Mouse (Mus musculus) left cerebral cortex, adult 18-20 months (tissue): ENCODE measurements around the gene Hand1. TPM values are rescaled to one million over a fixed set of nuclear protein-coding genes. Genes with fewer than 3 reads are reported as not detected.
"Not testable (repeated sequence)": the region's sequence is repeated elsewhere in the genome, so short reads cannot be mapped to it uniquely, and the experiment has no call there.

Experiments
- DNase-seq, 2 experiments: peaks; one replicate each; pipeline ENCODE4 v3.0.0; 2021 to 2022; ENCODE audit warnings: low spot score in 2 of 2, mixed read lengths in 1 of 2
- long read RNA-seq, 2 experiments: library from polyadenylated mRNA; stranded (forward); transcript quantifications; one replicate each; pipeline ENCODE4 v2.0.0; 2021
- total RNA-seq, 2 experiments: library from RNA; stranded (reverse); gene quantifications; 2 replicates each; pipeline ENCODE4 v1.2.3; 2021

The Hand1 gene
- not detected for total RNA-seq
- long read RNA-seq, experiment 1: 0 reads
- long read RNA-seq, experiment 2: 0 reads

- DNase-seq: no peak
Measured at GRCm38 (mm10) chr11:57832552-57833201, at the start of gene Hand1. TSS of gene Hand1 (minus strand) at chr11:57832818.

GRCm38 (mm10) chr11:57876157-57876556 lies 43.5 kb upstream of the Hand1 start:
- no peak for DNase-seq

GRCm38 (mm10) chr11:57873014-57873413 lies 40.4 kb upstream of the Hand1 start:
- no peak for DNase-seq

- peak; percentile 3 to 13 for DNase-seq
Measured at GRCm38 (mm10) chr11:57868753-57869460, 36.3 kb upstream of the Hand1 start.

GRCm38 (mm10) chr11:57866466-57866865 lies 33.8 kb upstream of the Hand1 start:
- no peak for DNase-seq

GRCm38 (mm10) chr11:57864577-57864976 lies 32.0 kb upstream of the Hand1 start:
- no peak for DNase-seq

GRCm38 (mm10) chr11:57862088-57862487 lies 29.5 kb upstream of the Hand1 start:
- no peak for DNase-seq

- DNase-seq: no peak
Measured at GRCm38 (mm10) chr11:57857709-57858108, 25.1 kb upstream of the Hand1 start.

GRCm38 (mm10) chr11:57853571-57853970 lies 21.0 kb upstream of the Hand1 start:
- DNase-seq: no peak

- DNase-seq: no peak
Measured at GRCm38 (mm10) chr11:57850931-57851330, 18.3 kb upstream of the Hand1 start.

- no peak for DNase-seq
Measured at GRCm38 (mm10) chr11:57850298-57850697, 17.7 kb upstream of the Hand1 start.

GRCm38 (mm10) chr11:57847396-57847795 lies 14.8 kb upstream of the Hand1 start:
- no peak for DNase-seq

- not testable (repeated sequence) for DNase-seq
Measured at GRCm38 (mm10) chr11:57846421-57847363, 14.1 kb upstream of the Hand1 start.

GRCm38 (mm10) chr11:57841391-57841790 lies 8.8 kb upstream of the Hand1 start:
- no peak for DNase-seq

- DNase-seq: no peak
Measured at GRCm38 (mm10) chr11:57840986-57841385, 8.4 kb upstream of the Hand1 start.

GRCm38 (mm10) chr11:57837861-57838680 lies 5.5 kb upstream of the Hand1 start:
- no peak for DNase-seq

GRCm38 (mm10) chr11:57836872-57837680 lies 4.5 kb upstream of the Hand1 start:
- no peak for DNase-seq

GRCm38 (mm10) chr11:57836401-57836800 lies 3.8 kb upstream of the Hand1 start:
- no peak for DNase-seq

GRCm38 (mm10) chr11:57835931-57836330 lies 3.3 kb upstream of the Hand1 start:
- no peak for DNase-seq

- DNase-seq: no peak
Measured at GRCm38 (mm10) chr11:57835331-57835730, 2.7 kb upstream of the Hand1 start.
